Mouse (Mus musculus): ENCODE results near the gene Angptl4.

Gene Angptl4

GRCm38 (mm10) chr17:33807181-33807888 is 25.7 kb upstream of the Angptl4 start:
- peak; percentile 35 to 78 for DNase-seq (ENCODE audit: inconsistent age in 2 of 2, low spot score in 1 of 2)

- DNase-seq (ENCODE audit: inconsistent age in 2 of 2, low spot score in 1 of 2) = no peak
Observed at GRCm38 (mm10) chr17:33804745-33805144, 23.1 kb upstream of the Angptl4 start.

GRCm38 (mm10) chr17:33804205-33804604 is 22.6 kb upstream of the Angptl4 start:
- no peak for DNase-seq (ENCODE audit: inconsistent age in 2 of 2, low spot score in 1 of 2)

- peak in 1 of 2 experiments; percentile 39 for DNase-seq (ENCODE audit: inconsistent age in 2 of 2, low spot score in 1 of 2)
Observed at GRCm38 (mm10) chr17:33802221-33802620, 20.6 kb upstream of the Angptl4 start.

GRCm38 (mm10) chr17:33799277-33799676 is 17.6 kb upstream of the Angptl4 start:
- no peak for DNase-seq (ENCODE audit: inconsistent age in 2 of 2, low spot score in 1 of 2)

- peak in 1 of 2 experiments; percentile 76 for DNase-seq (ENCODE audit: inconsistent age in 2 of 2, low spot score in 1 of 2)
Observed at GRCm38 (mm10) chr17:33798306-33798705, 16.7 kb upstream of the Angptl4 start.

GRCm38 (mm10) chr17:33788732-33789131 is 7.1 kb upstream of the Angptl4 start:
- peak in 1 of 2 experiments; percentile 71 for DNase-seq (ENCODE audit: inconsistent age in 2 of 2, low spot score in 1 of 2)

GRCm38 (mm10) chr17:33786375-33786774 is 4.7 kb upstream of the Angptl4 start:
- DNase-seq (ENCODE audit: inconsistent age in 2 of 2, low spot score in 1 of 2) = no peak

GRCm38 (mm10) chr17:33784939-33785338 is 3.3 kb upstream of the Angptl4 start:
- peak in 1 of 2 experiments; percentile 42 for DNase-seq (ENCODE audit: inconsistent age in 2 of 2, low spot score in 1 of 2)

GRCm38 (mm10) chr17:33783408-33783807 is 1.8 kb upstream of the Angptl4 start:
- peak; percentile 93 to 95 for DNase-seq (ENCODE audit: inconsistent age in 2 of 2, low spot score in 1 of 2)

GRCm38 (mm10) chr17:33782067-33782466 is 437 bp upstream of the Angptl4 start:
- no peak for DNase-seq (ENCODE audit: inconsistent age in 2 of 2, low spot score in 1 of 2)

GRCm38 (mm10) chr17:33780431-33780830 is 1.2 kb downstream of the Angptl4 start:
- peak; percentile 63 to 76 for DNase-seq (ENCODE audit: inconsistent age in 2 of 2, low spot score in 1 of 2)

GRCm38 (mm10) chr17:33779967-33780295 is 1.7 kb downstream of the Angptl4 start:
- peak in 1 of 2 experiments; percentile 58 for DNase-seq (ENCODE audit: inconsistent age in 2 of 2, low spot score in 1 of 2)

GRCm38 (mm10) chr17:33779271-33779966 is 2.2 kb downstream of the Angptl4 start:
- DNase-seq (ENCODE audit: inconsistent age in 2 of 2, low spot score in 1 of 2) = peak; percentile 92 to 96

- no peak for DNase-seq (ENCODE audit: inconsistent age in 2 of 2, low spot score in 1 of 2)
Observed at GRCm38 (mm10) chr17:33775287-33775686, 6.3 kb downstream of the Angptl4 start.

- DNase-seq (ENCODE audit: inconsistent age in 2 of 2, low spot score in 1 of 2) = no peak
Observed at GRCm38 (mm10) chr17:33774573-33775155, 7.0 kb downstream of the Angptl4 start.

- no peak for DNase-seq (ENCODE audit: inconsistent age in 2 of 2, low spot score in 1 of 2)
Observed at GRCm38 (mm10) chr17:33773871-33774572, 7.6 kb downstream of the Angptl4 start.

GRCm38 (mm10) chr17:33773426-33773825 is 8.2 kb downstream of the Angptl4 start:
- DNase-seq (ENCODE audit: inconsistent age in 2 of 2, low spot score in 1 of 2) = no peak

- no peak for DNase-seq (ENCODE audit: inconsistent age in 2 of 2, low spot score in 1 of 2)
Observed at GRCm38 (mm10) chr17:33771617-33772016, 10.0 kb downstream of the Angptl4 start.

- no peak for DNase-seq (ENCODE audit: inconsistent age in 2 of 2, low spot score in 1 of 2)
Observed at GRCm38 (mm10) chr17:33766389-33766788, 15.2 kb downstream of the Angptl4 start.
